Mouse (Mus musculus): ENCODE measurements around the gene Jph2. TPM values are rescaled to one million over a fixed set of nuclear protein-coding genes. Genes with fewer than 3 reads are reported as not detected.

Jph2 gene
- polyA plus RNA-seq, 1 experiment from 2014 or later: 25.5 TPM

Other genes with a start within 250 kb of the Jph2 start
- gene Tox2, start 194.9 kb downstream of the Jph2 start, polyA plus RNA-seq (2014; fragmentation: Nextera tagmentation; extraction: Ambion mirVana): 3.8 TPM in 2 replicates
- gene Oser1, start 26.7 kb upstream of the Jph2 start, polyA plus RNA-seq (2014; fragmentation: Nextera tagmentation; extraction: Ambion mirVana): 52.6 and 56.8 TPM in 2 replicates
- gene Gdap1l1, start 40.5 kb upstream of the Jph2 start, polyA plus RNA-seq (2014; fragmentation: Nextera tagmentation; extraction: Ambion mirVana): 0.39 and 0.54 TPM in 2 replicates
- gene Fitm2, start 74.6 kb upstream of the Jph2 start, polyA plus RNA-seq (2014; fragmentation: Nextera tagmentation; extraction: Ambion mirVana): 13.8 and 14.0 TPM in 2 replicates
- not detected in 2 replicates for gene R3hdml, start 94.3 kb upstream of the Jph2 start, polyA plus RNA-seq (2014; fragmentation: Nextera tagmentation; extraction: Ambion mirVana)
- gene Hnf4a, start 108.8 kb upstream of the Jph2 start, polyA plus RNA-seq (2014; fragmentation: Nextera tagmentation; extraction: Ambion mirVana): not detected in 2 replicates
- gene Ttpal, start 204.3 kb upstream of the Jph2 start, polyA plus RNA-seq (2014; fragmentation: Nextera tagmentation; extraction: Ambion mirVana): 23.7 and 24.2 TPM in 2 replicates
- gene Serinc3, start 247.1 kb upstream of the Jph2 start, polyA plus RNA-seq (2014; fragmentation: Nextera tagmentation; extraction: Ambion mirVana): 76.5 and 79.0 TPM in 2 replicates